In genomic region chr16:93884722-93885113, GRCm38 (mm10) we compare ENCODE assay signal across 8 mouse cellular contexts. TPM values are rescaled to one million over a fixed set of nuclear protein-coding genes. Genes with fewer than 3 reads are reported as not detected.
DNase-seq lines count a peak whose midpoint lies in the region; ATAC-seq and TF ChIP-seq lines count a peak whose summit lies in the region.

No protein-coding gene starts in this region.

- no peaks in the 10 kb centered on the region for H3K79me2 ChIP-seq in liver, adult 2 months (ENCODE audit: control insufficient read depth, insufficient read depth, low read length)
- no peaks in the 10 kb centered on the region for H3K79me2 ChIP-seq in myocyte (ENCODE audit: control insufficient read depth, insufficient read depth)

- 77% methylated on average over 5 of the region's 5 CpGs for WGBS in liver, adult 2 months
- WGBS in embryonic facial prominence, embryonic 13.5 days: 50% methylated on average over 5 of the region's 5 CpGs
- 50% methylated on average over 5 of the region's 5 CpGs for WGBS in intestine, embryonic 15.5 days

- H3K4me2 ChIP-seq in embryonic facial prominence, embryonic 13.5 days: peak overlapping the region; percentile 82
- peak overlapping the region; percentile 75 for H3K4me2 ChIP-seq in intestine, embryonic 15.5 days (replicated peaks)
- H3K4me2 ChIP-seq in myocyte (ENCODE audit: low read depth): peak overlapping the region; percentile 93

- DNase-seq in liver, adult 2 months (ENCODE audit: extremely low read depth, low read depth, low spot score): no peak
- no peak for DNase-seq in liver
- no peak for DNase-seq in layer of hippocampus, adult 11-12 months (ENCODE audit: low spot score)
- DNase-seq in urinary bladder, postnatal 25 days (ENCODE audit: low spot score): no peak
- DNase-seq in gastrocnemius, postnatal 14 days: no peak

- intact Hi-C loops in gastrocnemius, postnatal 14 days (cut with DNase I; ENCODE audit: low total_unique reads): no loop called here

- H3K36me3 ChIP-seq in liver, adult 2 months (ENCODE audit: control insufficient read depth, insufficient read depth, low read length): no peaks in the 10 kb centered on the region
- peaks cover 34% of the 10 kb centered on the region for H3K36me3 ChIP-seq in embryonic facial prominence, embryonic 13.5 days
- H3K36me3 ChIP-seq in intestine, embryonic 15.5 days: peaks cover 3% of the 10 kb centered on the region; the same call in 1 of the 2 replicates
- H3K36me3 ChIP-seq in myocyte (ENCODE audit: control insufficient read depth, insufficient read depth): no peaks in the 10 kb centered on the region

- no peak overlapping the region; the same call in 1 of the 2 replicates for H3K4me3 ChIP-seq in liver, adult 2 months (ENCODE audit: insufficient read depth, low read depth, low read length)
- H3K4me3 ChIP-seq in embryonic facial prominence, embryonic 13.5 days: peak overlapping the region; percentile 85
- peak overlapping the region; percentile 77 for H3K4me3 ChIP-seq in intestine, embryonic 15.5 days (replicated peaks)
- peak overlapping the region; percentile 65 for H3K4me3 ChIP-seq in myocyte

- TF ChIP-seq POLR2A in liver, adult 2 months (IDR thresholded peaks at IDR 0.05; ENCODE audit: extremely low read depth, insufficient read depth, low read length): no peak
- TF ChIP-seq POLR2A in myocyte (IDR thresholded peaks at IDR 0.05; ENCODE audit: insufficient read length, low read depth): no peak

- H3ac ChIP-seq in myocyte (ENCODE audit: control insufficient read depth, insufficient read length): peak overlapping the region; percentile 24

- no peak for TF ChIP-seq CTCF in liver, adult 2 months (IDR thresholded peaks at IDR 0.05; ENCODE audit: low read depth, low read length)

- peak overlapping the region; percentile 52; the same call in 1 of the 2 replicates for H3K9ac ChIP-seq in liver, adult 2 months (ENCODE audit: low read depth, low read length)
- H3K9ac ChIP-seq in embryonic facial prominence, embryonic 13.5 days: peak overlapping the region; percentile 80
- peak overlapping the region; percentile 65 for H3K9ac ChIP-seq in intestine, embryonic 15.5 days

- H3K4me1 ChIP-seq in liver, adult 2 months (ENCODE audit: control insufficient read depth, insufficient read depth, low read length): 0 out of 2 replicates have a peak, but pooled peaks cover 2% of the 10 kb centered on the region
- H3K4me1 ChIP-seq in embryonic facial prominence, embryonic 13.5 days: peaks cover 22% of the 10 kb centered on the region
- no peaks in the 10 kb centered on the region; the same call in 1 of the 2 replicates for H3K4me1 ChIP-seq in intestine, embryonic 15.5 days (replicated peaks)

- no peak overlapping the region for H3K27ac ChIP-seq in liver, adult 2 months (replicated peaks; ENCODE audit: insufficient read depth, low read depth, low read length)
- 0 out of 2 replicates have a peak overlapping the region, but pooled peaks have one; percentile 16 for H3K27ac ChIP-seq in embryonic facial prominence, embryonic 13.5 days
- no peak overlapping the region for H3K27ac ChIP-seq in intestine, embryonic 15.5 days

- no peaks in the 10 kb centered on the region for H3K9me3 ChIP-seq in embryonic facial prominence, embryonic 13.5 days
- H3K9me3 ChIP-seq in intestine, embryonic 15.5 days: no peaks in the 10 kb centered on the region

- no peak for ATAC-seq in embryonic facial prominence, embryonic 13.5 days (ENCODE audit: insufficient number of reproducible peaks, insufficient read depth, low FRiP score, low TSS enrichment, low read depth)
- no peak for ATAC-seq in intestine, embryonic 15.5 days

- H3K27me3 ChIP-seq in liver, adult 2 months (ENCODE audit: control insufficient read depth, insufficient read depth, low read length): no peaks in the 10 kb centered on the region
- H3K27me3 ChIP-seq in embryonic facial prominence, embryonic 13.5 days: no peaks in the 10 kb centered on the region
- H3K27me3 ChIP-seq in intestine, embryonic 15.5 days (replicated peaks): no peaks in the 10 kb centered on the region
- H3K27me3 ChIP-seq in myocyte (ENCODE audit: control insufficient read depth, insufficient read depth, insufficient read length): no peaks in the 10 kb centered on the region

TF ChIP-seq in myocyte, 11 proteins besides CTCF, POLR2A, EP300 and RAD21:
- TF ChIP-seq TCF12 (IDR thresholded peaks at IDR 0.05; ENCODE audit: insufficient read depth, poor library complexity, severe bottlenecking) (no peak), MYOG (IDR thresholded peaks at IDR 0.05; ENCODE audit: control insufficient read depth in 1 of 3, insufficient read depth in 1 of 3, insufficient read length in 2 of 3, low read depth in 2 of 3) (no peak), USF1 (IDR thresholded peaks at IDR 0.05; ENCODE audit: low read depth) (no peak), POLR2AphosphoS2 (IDR thresholded peaks at IDR 0.05; ENCODE audit: insufficient read length, low read depth) (no peak), SRF (IDR thresholded peaks at IDR 0.05; ENCODE audit: control insufficient read depth, insufficient read length, low read depth) (no peak), REST (IDR thresholded peaks at IDR 0.05; ENCODE audit: insufficient read depth, insufficient read length) (no peak)
TF ChIP-seq in myocyte: peak in this region for 0.

RNA-seq across cellular contexts. Expression of gene Chaf1b, which starts 1.0 kb away (rescaled TPM):
- 1.6 and 3.0 TPM in 2 replicates for total RNA-seq in liver, adult 2 months (2014; rRNA removed)
- 0.81 and 1.1 TPM in 2 replicates for polyA plus RNA-seq in liver, adult 2 months (2012; rRNA removed)
- polyA plus RNA-seq in embryonic facial prominence, embryonic 13.5 days (2015; fragmentation: Nextera tagmentation; extraction: Ambion mirVana): 78.0 and 79.4 TPM in 2 replicates
- 55.1 and 62.1 TPM in 2 replicates for polyA plus RNA-seq in intestine, embryonic 15.5 days (2015; fragmentation: Nextera tagmentation; extraction: Ambion mirVana)
- 7.1 TPM for polyA plus RNA-seq in myocyte (2012; fragmentation: generic; extraction: Trizol)
- 1 to 10 TPM; 1.4 to 2.3 TPM for total RNA-seq in gastrocnemius, postnatal 14 days (2021)

RNA-seq across cellular contexts. Expression of gene Morc3, which starts 52.8 kb away (rescaled TPM):
- total RNA-seq in liver, adult 2 months (2014; rRNA removed): 22.9 and 26.8 TPM in 2 replicates
- polyA plus RNA-seq in liver, adult 2 months (2012; rRNA removed): 2.7 and 3.1 TPM in 2 replicates
- polyA plus RNA-seq in embryonic facial prominence, embryonic 13.5 days (2015; fragmentation: Nextera tagmentation; extraction: Ambion mirVana): 32.9 and 42.8 TPM in 2 replicates
- 27.5 and 40.6 TPM in 2 replicates for polyA plus RNA-seq in intestine, embryonic 15.5 days (2015; fragmentation: Nextera tagmentation; extraction: Ambion mirVana)
- 10.6 TPM for polyA plus RNA-seq in myocyte (2012; fragmentation: generic; extraction: Trizol)
- total RNA-seq in gastrocnemius, postnatal 14 days (2021): 10 to 100 TPM; 10.5 to 16.8 TPM
